Mouse (Mus musculus): ENCODE results near the gene Pcgf2. TPM values are rescaled to one million over a fixed set of nuclear protein-coding genes. Genes with fewer than 3 reads are reported as not detected.
"Not testable (repeated sequence)": the region's sequence is repeated elsewhere in the genome, so short reads cannot be mapped to it uniquely, and the experiment has no call there.

Gene Pcgf2
- polyA plus RNA-seq, 1 experiment from 2014 or later = 25.8 TPM

GRCm38 (mm10) chr11:97742157-97742556 lies 41.9 kb upstream of the Pcgf2 start:
- ATAC-seq (ENCODE audit: low read depth) = no peak
- Histone ChIP-seq H3K4me3 (ENCODE audit: low read depth, low read length) (no peak overlapping the region), H3K27me3 (ENCODE audit: control insufficient read depth, insufficient read depth, low read length) (peaks cover 3% of the 10 kb centered on the region; the same call in 1 of the 2 replicates), H3K27ac (ENCODE audit: low read depth, low read length) (no peak overlapping the region), H3K9ac (replicated peaks; ENCODE audit: low read depth, low read length) (no peak overlapping the region), H3K36me3 (ENCODE audit: control insufficient read depth, insufficient read depth, low read length) (peaks cover 9% of the 10 kb centered on the region; the same call in 1 of the 2 replicates), H3K4me1 (ENCODE audit: control insufficient read depth, insufficient read depth, low read length) (peaks cover 17% of the 10 kb centered on the region), H3K9me3 (ENCODE audit: control insufficient read depth, low read length) (no peaks in the 10 kb centered on the region), H3K4me2 (ENCODE audit: low read depth, low read length) (peak overlapping the region; percentile 92; the same call in 1 of the 2 replicates)
- WGBS = 92% methylated on average over 5 of the region's 5 CpGs

- no peaks in the 10 kb centered on the region for H3K36me3 ChIP-seq (ENCODE audit: control insufficient read depth, insufficient read depth, low read length)
- WGBS = 40% methylated on average over 7 of the region's 7 CpGs
- no peak overlapping the region for H3K4me2 ChIP-seq (ENCODE audit: low read depth, low read length)
- no peaks in the 10 kb centered on the region for H3K9me3 ChIP-seq (ENCODE audit: control insufficient read depth, low read length)
- no peak for ATAC-seq (ENCODE audit: low read depth)
- no peak overlapping the region for H3K9ac ChIP-seq (replicated peaks; ENCODE audit: low read depth, low read length)
- no peak overlapping the region for H3K4me3 ChIP-seq (ENCODE audit: low read depth, low read length)
- H3K27me3 ChIP-seq (ENCODE audit: control insufficient read depth, insufficient read depth, low read length) = peaks cover 3% of the 10 kb centered on the region; the same call in 1 of the 2 replicates
- peaks cover 17% of the 10 kb centered on the region for H3K4me1 ChIP-seq (ENCODE audit: control insufficient read depth, insufficient read depth, low read length)
- H3K27ac ChIP-seq (ENCODE audit: low read depth, low read length) = no peak overlapping the region
Measured at GRCm38 (mm10) chr11:97740190-97740589, 39.9 kb upstream of the Pcgf2 start.

GRCm38 (mm10) chr11:97739155-97739554 lies 38.9 kb upstream of the Pcgf2 start:
- 94% methylated on average over 3 of the region's 3 CpGs for WGBS

GRCm38 (mm10) chr11:97738703-97739102 lies 38.4 kb upstream of the Pcgf2 start:
- no peaks in the 10 kb centered on the region for H3K9me3 ChIP-seq (ENCODE audit: control insufficient read depth, low read length)
- no peak overlapping the region for H3K4me3 ChIP-seq (ENCODE audit: low read depth, low read length)
- H3K36me3 ChIP-seq (ENCODE audit: control insufficient read depth, insufficient read depth, low read length) = no peaks in the 10 kb centered on the region
- H3K27ac ChIP-seq (ENCODE audit: low read depth, low read length) = no peak overlapping the region
- no peak for ATAC-seq (ENCODE audit: low read depth)
- H3K27me3 ChIP-seq (ENCODE audit: control insufficient read depth, insufficient read depth, low read length) = no peaks in the 10 kb centered on the region
- no peak overlapping the region for H3K9ac ChIP-seq (replicated peaks; ENCODE audit: low read depth, low read length)
- WGBS = 62% methylated on average over 6 of the region's 6 CpGs
- peaks cover 17% of the 10 kb centered on the region for H3K4me1 ChIP-seq (ENCODE audit: control insufficient read depth, insufficient read depth, low read length)
- H3K4me2 ChIP-seq (ENCODE audit: low read depth, low read length) = no peak overlapping the region

More at GRCm38 (mm10) chr11:97739155-97739554, 38.9 kb upstream of the Pcgf2 start:
- Histone ChIP-seq H3K4me2 (ENCODE audit: low read depth, low read length) (no peak overlapping the region), H3K27ac (ENCODE audit: low read depth, low read length) (no peak overlapping the region), H3K36me3 (ENCODE audit: control insufficient read depth, insufficient read depth, low read length) (no peaks in the 10 kb centered on the region), H3K9ac (replicated peaks; ENCODE audit: low read depth, low read length) (no peak overlapping the region), H3K4me3 (ENCODE audit: low read depth, low read length) (no peak overlapping the region), H3K27me3 (ENCODE audit: control insufficient read depth, insufficient read depth, low read length) (peaks cover 1% of the 10 kb centered on the region; the same call in 1 of the 2 replicates), H3K4me1 (ENCODE audit: control insufficient read depth, insufficient read depth, low read length) (peaks cover 17% of the 10 kb centered on the region), H3K9me3 (ENCODE audit: control insufficient read depth, low read length) (no peaks in the 10 kb centered on the region)
- no peak for ATAC-seq (ENCODE audit: low read depth)

GRCm38 (mm10) chr11:97737600-97737999 lies 37.3 kb upstream of the Pcgf2 start:
- Histone ChIP-seq H3K4me1 (ENCODE audit: control insufficient read depth, insufficient read depth, low read length) (peaks cover 7% of the 10 kb centered on the region; the same call in 1 of the 2 replicates), H3K4me2 (ENCODE audit: low read depth, low read length) (no peak overlapping the region), H3K9ac (replicated peaks; ENCODE audit: low read depth, low read length) (no peak overlapping the region), H3K4me3 (ENCODE audit: low read depth, low read length) (no peak overlapping the region), H3K27ac (ENCODE audit: low read depth, low read length) (no peak overlapping the region), H3K36me3 (ENCODE audit: control insufficient read depth, insufficient read depth, low read length) (no peaks in the 10 kb centered on the region), H3K9me3 (ENCODE audit: control insufficient read depth, low read length) (no peaks in the 10 kb centered on the region), H3K27me3 (ENCODE audit: control insufficient read depth, insufficient read depth, low read length) (no peaks in the 10 kb centered on the region)
- WGBS = 78% methylated on average over 4 of the region's 4 CpGs
- no peak for ATAC-seq (ENCODE audit: low read depth)

- Histone ChIP-seq H3K9ac (replicated peaks; ENCODE audit: low read depth, low read length) (no peak overlapping the region), H3K4me2 (ENCODE audit: low read depth, low read length) (no peak overlapping the region), H3K36me3 (ENCODE audit: control insufficient read depth, insufficient read depth, low read length) (peaks cover 1% of the 10 kb centered on the region; the same call in 1 of the 2 replicates), H3K27ac (ENCODE audit: low read depth, low read length) (no peak overlapping the region), H3K4me3 (ENCODE audit: low read depth, low read length) (no peak overlapping the region), H3K9me3 (ENCODE audit: control insufficient read depth, low read length) (no peaks in the 10 kb centered on the region), H3K4me1 (ENCODE audit: control insufficient read depth, insufficient read depth, low read length) (no peaks in the 10 kb centered on the region), H3K27me3 (ENCODE audit: control insufficient read depth, insufficient read depth, low read length) (no peaks in the 10 kb centered on the region)
- 92% methylated on average over 5 of the region's 5 CpGs for WGBS
- ATAC-seq (ENCODE audit: low read depth) = no peak
Measured at GRCm38 (mm10) chr11:97736645-97737044, 36.3 kb upstream of the Pcgf2 start.

- H3K36me3 ChIP-seq (ENCODE audit: control insufficient read depth, insufficient read depth, low read length) = peaks cover 10% of the 10 kb centered on the region; the same call in 1 of the 2 replicates
- 84% methylated on average over 5 of the region's 5 CpGs for WGBS
- not testable (repeated sequence) for ATAC-seq (ENCODE audit: low read depth); H3K27me3 ChIP-seq (ENCODE audit: control insufficient read depth, insufficient read depth, low read length); H3K27ac ChIP-seq (ENCODE audit: low read depth, low read length); H3K9ac ChIP-seq (replicated peaks; ENCODE audit: low read depth, low read length); H3K9me3 ChIP-seq (ENCODE audit: control insufficient read depth, low read length); H3K4me3 ChIP-seq (ENCODE audit: low read depth, low read length); H3K4me1 ChIP-seq (ENCODE audit: control insufficient read depth, insufficient read depth, low read length); H3K4me2 ChIP-seq (ENCODE audit: low read depth, low read length)
Measured at GRCm38 (mm10) chr11:97734810-97735209, 34.5 kb upstream of the Pcgf2 start.

- 49% methylated on average over 10 of the region's 10 CpGs for WGBS
- Histone ChIP-seq H3K27me3 (ENCODE audit: control insufficient read depth, insufficient read depth, low read length) (no peaks in the 10 kb centered on the region), H3K4me1 (ENCODE audit: control insufficient read depth, insufficient read depth, low read length) (no peaks in the 10 kb centered on the region), H3K4me2 (ENCODE audit: low read depth, low read length) (no peak overlapping the region), H3K4me3 (ENCODE audit: low read depth, low read length) (no peak overlapping the region), H3K9me3 (ENCODE audit: control insufficient read depth, low read length) (no peaks in the 10 kb centered on the region), H3K9ac (replicated peaks; ENCODE audit: low read depth, low read length) (no peak overlapping the region), H3K36me3 (ENCODE audit: control insufficient read depth, insufficient read depth, low read length) (peaks cover 18% of the 10 kb centered on the region; the same call in 1 of the 2 replicates), H3K27ac (ENCODE audit: low read depth, low read length) (no peak overlapping the region)
- ATAC-seq (ENCODE audit: low read depth) = no peak
Measured at GRCm38 (mm10) chr11:97733689-97734088, 33.4 kb upstream of the Pcgf2 start.

GRCm38 (mm10) chr11:97728730-97729129 lies 28.4 kb upstream of the Pcgf2 start:
- Histone ChIP-seq H3K36me3 (ENCODE audit: control insufficient read depth, insufficient read depth, low read length) (peaks cover 49% of the 10 kb centered on the region; the same call in 1 of the 2 replicates), H3K27me3 (ENCODE audit: control insufficient read depth, insufficient read depth, low read length) (no peaks in the 10 kb centered on the region), H3K4me2 (ENCODE audit: low read depth, low read length) (no peak overlapping the region), H3K27ac (ENCODE audit: low read depth, low read length) (no peak overlapping the region), H3K9me3 (ENCODE audit: control insufficient read depth, low read length) (no peaks in the 10 kb centered on the region), H3K4me1 (ENCODE audit: control insufficient read depth, insufficient read depth, low read length) (no peaks in the 10 kb centered on the region), H3K9ac (replicated peaks; ENCODE audit: low read depth, low read length) (no peak overlapping the region), H3K4me3 (ENCODE audit: low read depth, low read length) (no peak overlapping the region)
- ATAC-seq (ENCODE audit: low read depth) = no peak
- 86% methylated on average over 7 of the region's 7 CpGs for WGBS

All from neural tube, embryonic 14.5 days (tissue).